1 mouse cellular context compared by ENCODE assay signal in the genomic region with DNA sequence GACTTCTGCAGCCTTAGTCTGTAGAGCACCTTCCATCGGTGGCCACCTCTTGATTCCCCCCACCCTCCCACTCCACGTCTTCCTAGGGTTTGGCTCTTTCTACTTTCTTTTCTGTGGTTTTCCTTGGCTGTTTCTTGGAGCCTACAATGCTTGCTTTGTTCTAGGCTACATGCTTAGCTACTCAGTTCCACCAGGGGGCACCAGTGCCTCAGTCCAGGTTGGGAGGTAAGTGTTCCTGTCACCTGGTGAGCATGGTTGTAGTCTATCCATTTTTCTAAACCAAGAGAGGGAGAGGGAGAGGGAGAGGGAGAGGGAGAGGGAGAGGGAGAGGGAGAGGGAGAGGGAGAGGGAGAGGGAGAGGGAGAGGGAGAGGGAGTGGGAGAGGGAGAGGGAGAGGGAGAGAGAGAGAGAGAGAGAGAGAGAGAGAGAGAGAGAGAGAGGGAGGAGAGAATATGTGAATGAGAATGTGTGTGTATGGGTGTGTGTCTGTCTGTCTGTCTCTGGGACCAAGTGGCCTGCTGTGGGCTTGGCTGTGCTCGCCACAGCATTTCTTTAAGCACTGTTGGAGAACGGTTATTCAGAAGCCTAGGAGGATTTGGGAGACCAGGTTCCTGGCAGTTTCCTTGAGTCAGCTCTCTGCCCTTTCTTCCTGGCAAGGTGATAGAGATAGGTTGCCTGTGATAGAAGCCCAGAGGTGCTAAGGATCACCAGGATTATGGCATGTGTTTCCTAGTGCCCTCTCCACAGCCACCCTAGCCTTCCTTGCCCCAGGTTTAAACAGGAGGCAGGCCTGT.
TF ChIP-seq lines count a peak whose summit lies in the region.

No protein-coding gene starts in this region.

TF ChIP-seq in MEL, 35 proteins besides CTCF, POLR2A, EP300 and RAD21 (continued from another document):
- TF ChIP-seq RCOR1 (IDR thresholded peaks at IDR 0.05; ENCODE audit: low read depth, low read length) (no peak), USF1 (IDR thresholded peaks at IDR 0.05; ENCODE audit: low read depth, low read length) (no peak), ZC3H11A (IDR thresholded peaks at IDR 0.05; ENCODE audit: low read depth, low read length) (peak; percentile 50), SMC3 (IDR thresholded peaks at IDR 0.05; ENCODE audit: low read depth, low read length) (peak; percentile 77), USF2 (IDR thresholded peaks at IDR 0.05; ENCODE audit: borderline replicate concordance in 1 of 2, insufficient read depth in 1 of 2, low read depth in 1 of 2, low read length in 2 of 2) (no peak)
